Mouse (Mus musculus) adrenal gland, postnatal 14 days (tissue): Measurements from ENCODE around the gene Shc4. TPM values are rescaled to one million over a fixed set of nuclear protein-coding genes. Genes with fewer than 3 reads are reported as not detected.

Source experiments
- DNase-seq: peaks from one replicate; pipeline ENCODE4 v3.0.0; 2021; ENCODE audit warnings: mixed read lengths
- total RNA-seq: library from RNA; stranded (reverse); gene quantifications from 2 replicates; pipeline ENCODE4 v1.2.3, GENCODE M21; 2021

The Shc4 gene
- total RNA-seq, 1 experiment from 2014 or later, result 3.0 TPM

DNA sequence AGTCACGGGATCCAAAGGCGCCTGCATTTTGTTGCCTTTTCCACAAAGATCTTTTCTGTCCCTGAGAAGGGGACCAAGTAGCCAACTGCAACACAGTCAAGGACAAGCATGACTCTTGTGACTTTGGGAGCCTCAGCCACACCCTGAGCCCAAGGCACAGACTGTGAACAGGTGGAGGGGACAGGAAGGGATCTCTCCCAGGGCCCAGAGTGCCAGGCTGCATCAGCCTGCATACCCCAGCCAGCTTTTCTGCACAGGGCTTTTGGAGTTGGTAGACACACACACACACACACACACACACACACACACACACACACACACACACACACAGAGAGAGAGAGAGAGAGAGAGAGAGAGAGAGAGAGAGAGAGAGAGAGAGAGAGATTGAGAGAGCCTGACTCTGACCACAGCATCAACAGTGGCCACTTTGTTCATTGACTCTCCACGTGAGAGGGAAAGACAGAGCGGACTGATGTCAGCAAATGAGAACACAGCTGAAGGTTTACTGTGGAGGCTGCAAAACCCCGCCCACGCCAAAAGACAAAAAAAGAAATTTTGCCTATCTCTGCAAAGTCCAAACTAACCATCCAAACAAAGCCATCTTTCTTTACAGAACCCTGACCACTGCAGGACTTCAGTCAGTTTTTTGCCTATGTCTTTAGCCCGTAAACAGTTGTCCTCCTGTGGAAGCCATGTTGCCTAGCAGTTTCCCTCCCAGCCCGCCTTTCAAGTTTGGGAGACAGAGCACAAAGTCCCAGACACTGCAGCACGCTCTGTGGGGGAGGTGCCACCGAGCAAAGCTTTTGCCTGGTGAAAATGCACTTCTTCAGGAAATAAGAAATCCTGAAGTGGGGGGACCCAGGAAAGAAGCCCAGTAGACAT lies 39.1 kb downstream of the Shc4 start:
- DNase-seq, result no peak

DNA sequence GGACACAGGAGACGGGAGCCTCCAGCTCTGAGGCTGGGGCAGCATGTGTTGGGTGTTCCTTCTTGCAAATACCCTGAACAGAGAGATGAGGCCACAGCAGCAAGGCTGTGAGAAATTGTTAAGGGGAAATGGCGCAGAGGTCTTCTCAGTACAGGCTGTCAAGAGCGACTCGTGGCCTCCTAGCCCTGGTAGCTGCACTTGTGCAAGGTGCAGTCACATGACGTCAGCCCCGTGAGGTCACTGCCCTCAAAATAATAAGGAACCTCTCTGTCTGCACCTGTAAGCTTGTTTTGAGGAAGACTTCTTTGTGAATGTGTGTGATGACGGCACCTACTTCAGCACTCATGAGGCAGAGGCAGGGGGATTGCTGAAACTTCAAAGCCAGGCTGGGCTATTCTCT lies 40.1 kb downstream of the Shc4 start:
- DNase-seq, result no peak

DNA sequence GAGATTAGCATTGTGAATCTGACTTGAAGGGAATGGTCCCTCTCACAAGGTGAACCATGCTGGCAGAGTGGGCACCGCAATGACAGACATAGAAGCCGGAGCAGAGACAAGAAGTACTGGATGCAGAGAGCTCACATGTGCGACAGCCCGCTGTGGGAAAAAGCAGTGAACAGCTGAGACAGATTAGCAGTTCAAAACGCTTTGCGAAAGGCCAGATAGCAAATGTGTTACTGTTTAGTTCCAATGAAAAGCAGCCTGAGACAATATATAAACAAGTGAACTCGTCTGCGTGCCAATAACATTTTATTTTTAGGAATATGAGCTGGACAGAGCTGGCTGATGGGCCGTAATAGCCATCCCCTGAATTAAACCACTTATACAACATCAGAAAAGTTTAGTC lies 42.1 kb downstream of the Shc4 start:
- DNase-seq, result no peak

DNA sequence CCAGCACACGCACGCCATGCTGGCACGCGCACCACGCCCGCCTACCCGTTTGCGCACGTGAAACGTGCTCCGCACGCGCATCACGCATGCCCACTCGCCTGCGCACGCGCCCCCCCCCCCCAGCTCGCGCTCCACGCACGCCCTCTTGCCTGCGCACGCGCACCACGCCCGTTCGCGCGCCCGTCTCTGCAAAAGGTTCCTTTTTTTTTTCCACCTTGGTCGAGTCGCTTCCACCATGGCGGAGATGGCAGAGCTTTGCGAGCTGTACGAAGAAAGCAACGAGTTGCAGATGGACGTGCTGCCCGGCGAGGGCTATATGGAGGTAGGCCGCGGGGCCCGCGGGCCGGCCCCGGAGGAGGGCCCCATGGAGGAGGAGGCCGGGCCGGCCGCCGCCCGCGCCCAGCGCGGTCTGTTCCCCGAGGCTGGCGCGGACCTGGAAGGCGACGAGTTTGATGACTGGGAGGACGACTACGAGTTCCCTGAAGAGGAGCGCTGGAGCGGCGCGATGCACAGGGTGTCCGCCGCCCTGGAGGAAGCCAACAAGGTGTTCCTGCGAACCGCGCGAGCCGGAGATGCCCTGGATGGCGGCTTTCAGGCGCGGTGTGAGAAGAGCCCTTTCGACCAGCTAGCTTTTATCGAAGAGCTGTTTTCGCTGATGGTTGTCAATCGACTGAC lies 50.9 kb downstream of the Shc4 start, which contains the start of gene Eid1:
Eid1 (plus strand) TSS at position 139 of the 675 bp plus-strand sequence.
- DNase-seq, result peak; percentile 92

DNA sequence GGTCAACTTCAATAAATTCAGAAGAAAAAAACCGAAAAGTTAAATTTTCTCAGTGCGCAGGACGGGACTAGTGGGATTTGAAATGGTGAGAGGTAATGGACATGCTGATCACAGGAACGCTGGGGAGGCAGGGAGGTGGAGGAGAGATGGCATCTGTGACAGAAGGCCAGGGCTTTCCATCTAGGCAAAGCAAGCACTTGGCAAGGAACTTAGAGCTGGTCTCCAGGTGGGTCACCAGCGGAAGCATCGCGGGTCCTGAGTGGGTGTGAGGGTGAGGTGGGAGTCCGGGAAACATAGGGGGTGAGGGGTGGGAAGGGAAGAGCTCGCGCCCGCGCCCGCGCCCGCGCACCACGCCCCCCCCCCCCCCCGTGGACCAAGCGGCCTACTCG lies 51.4 kb downstream of the Shc4 start:
- DNase-seq, result no peak

DNA sequence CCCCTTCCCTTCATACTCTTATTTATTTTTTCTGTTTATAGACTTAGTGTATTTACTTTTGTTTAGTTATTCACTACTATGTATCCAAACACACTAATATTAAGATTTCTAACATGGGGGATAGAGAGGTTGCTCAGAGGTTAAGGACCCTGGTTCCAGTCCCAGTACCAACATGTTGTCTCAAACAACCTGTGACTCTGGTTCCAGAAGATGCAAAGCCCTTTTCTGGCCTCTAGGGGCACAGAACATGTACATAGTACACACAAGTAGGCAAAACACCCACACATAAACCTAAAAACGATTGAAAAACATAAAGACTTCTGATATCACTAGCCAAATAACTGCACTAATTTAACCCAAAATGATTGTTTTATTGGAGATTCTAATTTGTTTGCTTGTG lies 53.1 kb downstream of the Shc4 start:
- no peak for DNase-seq

DNA sequence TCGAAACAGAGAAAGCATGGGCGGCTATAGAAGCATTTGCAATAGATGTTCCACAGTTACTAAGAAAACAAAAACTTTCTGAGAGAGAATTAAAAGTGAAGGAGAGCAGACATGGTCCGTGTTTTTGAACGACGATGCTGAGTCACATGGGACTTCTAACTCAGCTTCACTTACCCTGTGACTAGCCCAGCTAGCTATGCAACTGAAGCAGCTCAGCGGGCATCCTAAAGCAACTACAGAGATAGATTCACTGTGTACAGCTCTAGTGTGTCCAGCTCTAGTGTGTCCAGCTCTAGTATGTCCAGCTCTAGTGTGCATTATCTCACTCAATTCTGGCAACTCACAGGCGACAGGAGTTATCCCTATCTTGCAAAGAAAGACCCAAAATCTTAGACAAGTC lies 56.2 kb downstream of the Shc4 start:
- DNase-seq, result no peak

DNA sequence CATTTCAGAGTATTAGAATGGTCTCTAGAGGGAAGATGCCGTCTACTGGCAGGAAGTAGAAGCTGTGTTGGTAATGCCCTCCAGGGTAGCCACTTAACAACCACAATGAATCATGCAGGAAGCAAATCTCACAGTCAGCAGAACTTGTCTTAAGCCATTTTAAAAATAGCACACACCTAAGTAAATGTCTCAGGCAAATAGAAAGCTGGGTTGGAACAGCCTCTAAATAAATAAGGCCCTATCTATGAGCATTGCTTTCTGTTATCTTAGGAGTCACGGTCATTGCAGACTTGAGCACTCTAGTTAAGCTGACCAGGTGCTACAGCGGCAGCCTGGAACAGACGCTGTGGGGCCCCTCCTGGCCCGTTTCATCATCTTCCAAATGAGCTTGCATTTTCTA lies 56.8 kb downstream of the Shc4 start:
- DNase-seq, result no peak

DNA sequence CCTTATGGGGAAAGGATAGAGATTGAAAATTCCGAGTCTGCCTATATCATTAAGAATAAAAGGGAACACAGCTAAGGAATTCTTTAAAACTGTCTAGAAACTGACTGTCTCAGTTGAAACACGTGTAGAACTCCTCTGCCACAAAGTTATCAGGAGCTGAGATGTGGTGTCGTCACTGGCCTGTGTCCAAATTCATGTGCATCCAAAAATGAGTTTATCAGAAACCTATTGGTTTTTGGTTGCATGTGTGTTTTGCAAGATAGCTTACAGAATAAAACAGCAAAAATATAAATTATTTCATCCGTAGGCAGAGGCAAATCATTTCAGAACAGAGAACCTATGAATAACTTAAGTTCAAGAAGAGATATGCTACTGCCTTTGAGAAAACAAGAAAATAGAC lies 57.3 kb downstream of the Shc4 start:
- DNase-seq, result no peak

DNA sequence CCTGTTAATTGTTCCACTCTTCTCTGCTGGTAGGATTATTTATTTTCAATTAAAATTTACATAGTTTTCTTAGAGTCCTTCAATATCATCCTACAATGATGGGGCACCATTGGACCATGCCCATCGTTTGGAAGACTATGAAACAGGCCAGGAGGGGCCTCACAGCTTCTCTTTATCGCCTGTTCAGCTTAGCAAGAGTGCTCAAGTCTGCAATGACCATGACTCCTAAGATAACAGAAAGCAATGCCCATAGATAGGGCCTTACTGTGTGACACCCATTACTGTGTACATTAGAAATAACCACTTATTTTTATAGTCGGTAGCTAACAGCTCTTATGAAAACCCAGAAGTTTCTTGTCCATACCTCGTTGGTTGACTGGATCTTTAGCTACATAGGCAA lies 58.0 kb downstream of the Shc4 start:
- no peak for DNase-seq

DNA sequence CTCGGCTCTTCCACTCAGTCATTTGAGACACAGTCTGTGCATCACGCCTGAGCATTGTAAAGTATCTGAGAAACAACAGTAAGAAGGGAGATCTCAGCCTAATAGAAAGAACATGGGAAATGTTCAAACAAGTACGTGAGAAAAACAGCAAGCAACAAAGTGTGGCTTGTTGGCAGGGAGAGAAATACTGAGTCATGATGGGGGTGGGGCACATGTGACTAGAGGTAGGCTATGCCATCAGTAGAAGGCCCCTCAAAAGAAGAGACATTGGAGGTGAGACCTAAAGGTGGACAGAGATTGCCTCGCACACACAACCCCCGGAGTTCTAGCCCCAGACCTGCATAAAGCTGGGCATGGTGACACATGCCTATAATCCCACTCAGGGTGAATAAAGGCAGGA lies 58.7 kb downstream of the Shc4 start:
- DNase-seq, result no peak

DNA sequence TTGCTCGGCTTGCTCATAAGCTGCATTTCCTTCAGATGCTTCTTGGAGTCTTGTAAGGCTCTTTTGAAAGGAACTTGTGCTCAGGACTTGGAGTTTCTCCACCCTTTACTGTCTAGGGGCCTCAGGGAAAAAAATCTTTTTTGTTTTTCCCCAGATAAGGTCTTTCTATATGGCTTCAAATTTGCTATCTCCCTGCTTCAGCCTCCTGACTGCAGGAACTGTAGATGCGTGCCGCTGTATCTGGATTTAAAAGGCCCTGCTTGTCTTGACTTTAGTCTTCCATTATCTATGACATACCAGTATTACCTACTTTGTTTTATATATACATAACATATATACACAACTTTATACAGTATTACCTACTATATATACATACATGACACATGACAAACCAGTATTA lies 61.4 kb downstream of the Shc4 start:
- DNase-seq, result no peak

DNA sequence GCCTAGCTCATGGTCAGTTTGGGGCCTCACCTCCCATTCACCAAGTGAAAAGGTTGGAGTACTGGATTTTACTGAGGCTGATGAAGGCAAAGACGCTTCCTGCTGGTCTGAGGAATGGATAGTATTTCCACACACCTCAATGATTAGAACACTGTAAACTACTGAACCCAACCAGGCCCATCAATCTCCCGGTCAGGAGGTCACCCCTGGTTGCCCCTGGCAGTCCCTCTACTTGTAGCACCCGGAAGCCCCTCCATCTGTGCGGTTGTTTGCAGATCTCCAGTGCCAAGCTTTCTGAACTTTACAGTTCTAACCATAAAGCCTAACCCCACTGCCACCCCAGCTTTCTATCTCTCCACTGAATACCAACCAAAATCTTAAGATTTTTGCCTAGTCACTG lies 62.8 kb downstream of the Shc4 start:
- no peak for DNase-seq

DNA sequence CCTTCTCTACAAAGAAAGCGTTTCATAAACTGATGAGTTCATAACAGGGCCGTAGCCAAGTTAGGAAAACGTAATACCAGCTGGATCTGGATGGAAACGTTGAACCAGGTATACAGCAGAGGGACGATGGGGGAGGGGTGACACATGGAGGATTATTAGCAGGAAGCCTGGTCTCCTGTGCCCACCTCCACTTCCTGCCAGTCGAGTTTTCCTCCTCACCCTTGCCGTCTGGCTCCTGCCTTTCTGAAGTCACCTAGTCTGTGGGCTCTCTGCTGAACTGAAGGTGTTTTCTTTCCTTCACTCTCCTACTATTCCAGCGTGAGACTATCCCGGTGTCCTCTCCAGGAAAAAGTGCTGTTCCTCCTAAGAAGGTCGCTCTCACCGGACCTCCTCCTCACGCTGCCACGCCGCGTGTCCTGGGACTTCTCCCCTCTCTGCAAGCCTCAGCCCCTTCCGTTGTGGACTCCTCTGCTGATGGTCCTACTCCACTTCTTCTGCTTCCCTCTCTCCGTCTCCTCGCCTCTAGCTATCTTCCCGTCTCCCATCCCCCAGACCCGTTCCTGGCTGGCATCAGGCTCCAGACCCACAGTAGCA lies 63.3 kb downstream of the Shc4 start:
- DNase-seq, result peak; percentile 48

DNA sequence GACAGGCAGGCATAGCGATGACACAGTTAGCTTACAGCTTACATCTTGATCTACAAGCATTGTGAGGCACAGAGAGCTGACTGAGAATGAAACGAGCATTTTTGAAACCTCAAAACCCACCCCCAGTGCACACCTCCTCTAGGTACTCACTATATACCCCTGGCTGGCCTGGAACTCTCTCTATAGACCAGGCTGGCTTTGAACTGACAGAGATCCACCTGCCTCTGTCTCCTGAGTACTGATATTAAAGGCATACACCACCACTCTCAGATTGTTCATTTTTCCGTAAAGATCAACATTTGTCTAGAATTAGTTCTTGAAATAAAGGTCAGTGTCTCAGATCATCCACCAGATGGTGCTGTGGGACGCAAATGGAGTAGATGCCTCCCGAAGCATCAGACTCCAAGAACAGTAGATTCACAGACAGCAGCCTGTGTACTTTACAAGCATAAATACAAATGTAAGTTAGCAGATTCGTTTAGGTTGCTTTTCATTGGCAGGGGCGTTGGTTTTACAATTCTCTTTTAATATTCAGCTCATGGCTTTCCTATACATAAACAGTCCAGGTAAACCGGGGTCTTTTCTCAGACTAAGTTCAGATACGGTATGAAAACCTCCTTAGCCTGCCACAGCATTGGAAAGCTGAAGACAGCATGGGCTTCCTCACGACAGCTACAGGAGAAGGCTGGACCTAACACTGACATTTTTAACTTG lies 64.0 kb downstream of the Shc4 start:
- peak; percentile 87 for DNase-seq

DNA sequence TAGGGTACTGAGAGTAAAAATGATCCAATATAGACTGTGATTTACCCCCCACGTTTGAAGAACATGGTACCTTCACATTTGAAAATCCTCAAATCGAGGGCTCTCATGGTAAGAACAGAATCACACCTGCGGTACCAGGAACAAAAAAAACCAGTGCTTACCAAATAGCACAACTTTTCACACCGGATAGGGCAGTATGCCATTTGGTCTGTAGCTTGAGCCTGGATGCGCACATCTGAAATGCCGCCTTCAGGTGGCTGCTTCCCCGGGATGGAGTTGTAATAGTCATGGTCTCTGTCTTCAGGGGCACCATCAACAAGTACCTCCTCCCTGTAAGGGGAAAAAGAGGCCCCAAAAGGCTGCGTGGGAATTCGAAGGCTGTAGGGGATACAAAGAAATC lies 68.6 kb downstream of the Shc4 start:
- no peak for DNase-seq

DNA sequence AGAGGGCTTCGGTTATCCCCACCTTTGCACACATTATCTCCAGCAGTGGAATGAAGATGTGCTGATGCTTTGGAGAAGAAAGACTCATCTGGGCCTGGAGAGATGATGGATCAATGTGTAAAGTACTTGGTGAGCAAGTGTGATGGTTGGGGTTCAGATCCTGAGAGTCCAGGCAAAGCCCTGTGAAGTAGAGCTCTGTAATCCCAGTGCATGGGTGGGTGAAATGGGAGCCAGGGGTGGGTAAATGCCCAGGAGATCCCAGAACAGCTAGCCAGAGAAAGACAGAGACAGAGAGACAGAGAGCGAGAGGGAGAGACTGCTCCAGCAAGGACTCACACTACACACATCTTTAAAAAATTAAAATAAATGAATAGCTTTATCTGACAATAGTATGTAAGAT lies 70.7 kb downstream of the Shc4 start:
- DNase-seq, result no peak

DNA sequence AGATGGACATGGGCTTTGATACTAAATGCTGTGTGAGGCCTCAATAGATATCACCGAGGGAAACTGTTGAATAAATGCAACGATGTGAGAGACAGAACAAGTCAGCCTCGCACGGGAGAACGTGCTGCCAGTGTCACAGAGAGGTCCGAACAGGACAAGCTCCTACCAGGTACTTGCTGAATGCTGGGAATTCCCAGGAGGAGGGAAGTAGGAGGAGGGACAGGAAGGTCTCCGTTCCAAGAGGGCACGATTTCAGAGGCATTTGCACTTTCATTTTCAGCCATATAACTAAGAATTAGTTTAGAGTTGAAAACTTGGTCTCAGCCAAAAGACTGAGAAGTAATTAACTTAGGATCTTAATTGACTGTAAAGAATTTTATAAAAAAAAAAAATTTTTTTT lies 72.4 kb downstream of the Shc4 start:
- no peak for DNase-seq

DNA sequence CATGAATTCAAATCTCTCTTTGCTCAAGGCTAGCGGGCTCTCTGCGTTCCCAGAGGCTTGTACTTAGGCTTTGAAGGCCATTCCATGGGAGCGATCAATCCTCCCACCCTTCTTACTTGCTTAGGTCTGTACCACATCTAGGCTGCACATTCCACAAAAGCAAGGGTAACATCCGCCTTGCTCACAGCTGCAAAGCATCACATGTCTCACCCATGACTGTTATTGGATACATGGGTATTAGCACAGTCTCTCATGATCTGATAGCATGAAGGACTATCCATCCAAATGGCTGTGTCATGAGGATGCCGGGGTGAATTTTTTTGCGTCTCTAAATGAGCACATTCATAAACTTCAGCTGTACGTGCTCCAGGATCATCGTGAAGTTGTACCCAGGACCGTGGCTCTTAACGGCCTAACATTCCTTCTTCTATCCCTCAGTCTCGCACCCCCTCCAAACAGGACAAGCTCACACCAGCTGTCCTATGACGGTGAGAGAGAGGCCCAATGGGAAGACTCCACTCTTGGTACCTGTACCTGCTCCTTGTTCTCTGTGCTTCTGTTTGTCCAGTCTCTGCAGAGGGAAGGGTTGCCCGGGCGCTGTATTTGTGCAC lies 73.1 kb downstream of the Shc4 start:
- DNase-seq, result no peak

DNA sequence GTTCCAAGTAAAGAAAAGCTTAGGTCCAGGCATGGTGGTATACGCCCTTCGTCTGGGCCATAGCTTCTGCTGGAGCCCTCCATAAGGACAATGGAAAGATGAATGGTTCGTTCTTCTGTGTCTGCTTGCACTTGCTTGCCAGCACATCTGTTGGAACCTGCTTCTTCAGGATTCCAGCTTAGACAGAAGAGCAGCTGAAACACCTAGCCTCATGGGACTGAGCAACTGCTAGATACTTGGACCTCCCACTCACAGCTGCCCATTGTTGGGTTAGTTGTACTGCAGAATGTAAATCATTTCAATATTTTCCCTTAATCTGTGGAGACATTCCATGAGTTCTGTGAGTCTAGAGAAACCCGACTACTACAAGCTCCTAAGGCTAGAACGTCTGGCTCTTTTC lies 73.9 kb downstream of the Shc4 start:
- DNase-seq, result no peak

DNA sequence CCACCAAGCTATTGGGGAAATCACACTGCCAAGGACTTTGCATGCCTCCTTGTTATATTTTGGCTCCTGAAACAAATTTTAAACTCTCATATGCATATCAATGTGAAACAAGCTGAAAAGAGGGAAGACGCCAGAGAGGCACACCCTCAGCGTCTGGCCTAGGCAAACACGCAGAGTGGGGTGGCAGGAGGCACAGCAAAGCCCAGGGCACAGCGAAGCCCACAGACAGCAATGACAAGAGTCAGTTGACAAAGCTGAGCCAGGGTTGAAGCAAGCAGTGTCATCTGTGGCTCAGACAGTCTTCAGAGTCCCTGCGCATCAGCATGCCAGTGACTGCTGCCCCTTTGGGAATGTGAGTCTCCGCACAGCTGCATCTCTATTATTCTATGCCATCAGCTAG lies 79.0 kb downstream of the Shc4 start:
- no peak for DNase-seq

DNA sequence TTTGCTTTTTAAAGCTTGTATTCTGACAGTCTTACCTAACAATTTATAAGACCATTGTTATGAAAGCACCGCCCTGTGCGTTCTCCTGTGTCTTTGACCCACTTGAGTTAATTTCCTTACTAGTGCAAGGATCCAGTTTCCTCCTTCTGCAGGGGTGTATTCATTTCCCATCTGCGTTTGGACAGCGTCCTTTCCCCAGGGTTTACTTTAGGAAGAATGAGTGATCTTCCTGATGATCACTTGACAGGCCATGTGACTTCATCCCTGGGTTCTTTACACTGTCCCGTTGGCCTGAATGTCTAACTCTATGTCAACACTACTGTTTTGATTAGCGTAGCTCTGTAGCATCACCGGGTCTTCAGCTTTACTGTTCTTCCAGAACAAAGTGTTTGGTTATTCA lies 86.6 kb downstream of the Shc4 start:
- DNase-seq, result no peak
